Mouse (Mus musculus): ENCODE data around the gene Papss2.

GRCm38 (mm10) chr19:32614772-32615099, 19.1 kb downstream of the Papss2 start:
- TF ChIP-seq TAL1 (IDR thresholded peaks at IDR 0.05; ENCODE audit: low read length) = no peak
- TF ChIP-seq GATA1 (IDR thresholded peaks at IDR 0.05; ENCODE audit: low read length) = no peak
